Mouse (Mus musculus) hindbrain, embryonic 11.5 days (tissue): Measurements from ENCODE around the gene P3h2. TPM values are rescaled to one million over a fixed set of nuclear protein-coding genes. Genes with fewer than 3 reads are reported as not detected.

Experiments used
- ATAC-seq: fragments of 200-750 bp; cut with Nextera tagmentation; 2 replicates; pipeline ENCODE4 v1.8.0; 2017; ENCODE audit warnings: mild to moderate bottlenecking, moderate TSS enrichment, moderate library complexity; ENCODE audit not compliant: low FRiP score
- DNase-seq: peaks from one replicate; pipeline ENCODE4 v3.0.0-alpha.2; 2015; ENCODE audit warnings: low spot score
- H3K27ac ChIP-seq: fragments of 300-500 bp; sonication (generic); 2 replicates; pipeline ENCODE4 v1.5.1; 2014; ENCODE audit warnings: mild to moderate bottlenecking, low read depth, low read length
- H3K27me3 ChIP-seq: fragments of 300-500 bp; sonication (generic); 2 replicates; pipeline ENCODE4 v1.6.1; 2014; ENCODE audit warnings: mild to moderate bottlenecking, low read length, moderate library complexity, mixed read lengths; ENCODE audit not compliant: control insufficient read depth, insufficient read depth
- H3K36me3 ChIP-seq: fragments of 300-500 bp; sonication (generic); 2 replicates; pipeline ENCODE4 v1.6.1; 2014; ENCODE audit warnings: mild to moderate bottlenecking, low read length, moderate library complexity, mixed read lengths; ENCODE audit not compliant: control insufficient read depth, insufficient read depth
- H3K4me1 ChIP-seq: fragments of 300-500 bp; sonication (generic); replicated peaks from 2 replicates; pipeline ENCODE4 v1.6.1; 2014; ENCODE audit warnings: low read length, mixed read lengths; ENCODE audit not compliant: control insufficient read depth, insufficient read depth
- H3K4me2 ChIP-seq: fragments of 300-500 bp; sonication (generic); replicated peaks from 2 replicates; pipeline ENCODE4 v1.6.1; 2014; ENCODE audit warnings: mild to moderate bottlenecking, low read depth, low read length
- H3K4me3 ChIP-seq: fragments of 300-500 bp; sonication (generic); 2 replicates; pipeline ENCODE4 v1.5.1; 2014; ENCODE audit warnings: low read depth, low read length
- H3K9ac ChIP-seq: fragments of 300-500 bp; sonication (generic); 2 replicates; pipeline ENCODE4 v1.6.1; 2014; ENCODE audit warnings: low read depth, low read length
- H3K9me3 ChIP-seq: fragments of 300-500 bp; sonication (generic); 2 replicates; pipeline ENCODE4 v1.6.1; 2016; ENCODE audit warnings: low read length; ENCODE audit not compliant: control insufficient read depth
- WGBS: fragments of 180-500 bp; shearing (Covaris S2); extraction: QIAGEN DNeasy Blood & Tissue Kit; methylation state at CpG from one replicate; pipeline ENCODE4 v1.1.7; 2014; 5-methylcytosine and 5-hydroxymethylcytosine counted together
- polyA plus RNA-seq: library from polyadenylated mRNA; unstranded; fragments of >200 nt; fragmentation: Nextera tagmentation; extraction: Ambion mirVana; gene quantifications from 2 replicates; pipeline ENCODE4 v1.2.1, GENCODE M21; 2014

P3h2 gene
- polyA plus RNA-seq, 1 experiment from 2014 or later = 1.8 TPM

GRCm38 (mm10) chr16:26078923-26079351 is 26.6 kb downstream of the P3h2 start:
- ATAC-seq (peak; percentile 26), DNase-seq (peak; percentile 21)
- H3K27ac ChIP-seq = no peak overlapping the region
- WGBS = 3% methylated on average over 7 of the region's 7 CpGs
- H3K4me3 ChIP-seq = no peak overlapping the region
- H3K9me3 ChIP-seq = no peaks in the 10 kb centered on the region
- no peak overlapping the region for H3K4me2 ChIP-seq
- no peaks in the 10 kb centered on the region for H3K27me3 ChIP-seq
- H3K9ac ChIP-seq = no peak overlapping the region
- no peaks in the 10 kb centered on the region for H3K36me3 ChIP-seq
- no peaks in the 10 kb centered on the region for H3K4me1 ChIP-seq

GRCm38 (mm10) chr16:26078100-26078422 is 27.5 kb downstream of the P3h2 start:
- ATAC-seq (peak; percentile 29; the same call in 1 of the 2 replicates), DNase-seq (peak; percentile 30)
- Histone ChIP-seq H3K9me3 (no peaks in the 10 kb centered on the region), H3K4me1 (no peaks in the 10 kb centered on the region), H3K4me3 (no peak overlapping the region), H3K36me3 (no peaks in the 10 kb centered on the region), H3K9ac (no peak overlapping the region), H3K27ac (no peak overlapping the region), H3K27me3 (no peaks in the 10 kb centered on the region), H3K4me2 (no peak overlapping the region)
- WGBS = 23% methylated on average over 2 of the region's 2 CpGs

- Histone ChIP-seq H3K9ac (no peak overlapping the region), H3K27ac (no peak overlapping the region), H3K4me1 (no peaks in the 10 kb centered on the region), H3K4me3 (no peak overlapping the region), H3K4me2 (no peak overlapping the region), H3K9me3 (no peaks in the 10 kb centered on the region), H3K27me3 (no peaks in the 10 kb centered on the region), H3K36me3 (no peaks in the 10 kb centered on the region)
- ATAC-seq = peak; percentile 62
- peak; percentile 27 for DNase-seq
- WGBS = 47% methylated on average over 10 of the region's 10 CpGs
These were observed 28.1 kb downstream of the P3h2 start for GRCm38 (mm10) chr16:26077246-26078099.

- no peaks in the 10 kb centered on the region for H3K36me3 ChIP-seq
- ATAC-seq (no peak), DNase-seq (no peak)
- no peak overlapping the region for H3K9ac ChIP-seq
- no peaks in the 10 kb centered on the region for H3K4me1 ChIP-seq
- no peak overlapping the region for H3K27ac ChIP-seq
- H3K4me2 ChIP-seq = no peak overlapping the region
- H3K9me3 ChIP-seq = no peaks in the 10 kb centered on the region
- no peaks in the 10 kb centered on the region for H3K27me3 ChIP-seq
- no peak overlapping the region for H3K4me3 ChIP-seq
These were observed 30.5 kb downstream of the P3h2 start for GRCm38 (mm10) chr16:26075063-26075462.

GRCm38 (mm10) chr16:26070376-26070775 is 35.2 kb downstream of the P3h2 start:
- no peak for ATAC-seq
- 92% methylated on average over 3 of the region's 3 CpGs for WGBS

GRCm38 (mm10) chr16:26065060-26065459 is 40.5 kb downstream of the P3h2 start:
- 64% methylated on average over 6 of the region's 6 CpGs for WGBS
- no peak overlapping the region for H3K9ac ChIP-seq
- ATAC-seq = no peak
- H3K4me2 ChIP-seq = no peak overlapping the region
- H3K9me3 ChIP-seq = no peaks in the 10 kb centered on the region
- H3K36me3 ChIP-seq = no peaks in the 10 kb centered on the region
- no peaks in the 10 kb centered on the region for H3K4me1 ChIP-seq
- DNase-seq = no peak
- H3K27ac ChIP-seq = no peak overlapping the region
- no peak overlapping the region for H3K4me3 ChIP-seq
- H3K27me3 ChIP-seq = no peaks in the 10 kb centered on the region

More at GRCm38 (mm10) chr16:26070376-26070775, 35.2 kb downstream of the P3h2 start:
- H3K27ac ChIP-seq = no peak overlapping the region
- DNase-seq = no peak
- H3K36me3 ChIP-seq = no peaks in the 10 kb centered on the region
- H3K4me1 ChIP-seq = no peaks in the 10 kb centered on the region
- no peak overlapping the region for H3K4me2 ChIP-seq
- H3K9me3 ChIP-seq = no peaks in the 10 kb centered on the region
- H3K4me3 ChIP-seq = no peak overlapping the region
- H3K9ac ChIP-seq = no peak overlapping the region
- no peaks in the 10 kb centered on the region for H3K27me3 ChIP-seq

GRCm38 (mm10) chr16:26060239-26061085 is 45.1 kb downstream of the P3h2 start:
- Histone ChIP-seq H3K36me3 (no peaks in the 10 kb centered on the region), H3K4me3 (no peak overlapping the region), H3K4me2 (no peak overlapping the region), H3K27me3 (no peaks in the 10 kb centered on the region), H3K9ac (no peak overlapping the region), H3K27ac (no peak overlapping the region), H3K4me1 (no peaks in the 10 kb centered on the region), H3K9me3 (no peaks in the 10 kb centered on the region)
- WGBS = 85% methylated on average over 5 of the region's 5 CpGs
- DNase-seq = no peak
- ATAC-seq = no peak

- H3K27me3 ChIP-seq = no peaks in the 10 kb centered on the region
These were observed 52.0 kb downstream of the P3h2 start for GRCm38 (mm10) chr16:26053631-26054030.

More at GRCm38 (mm10) chr16:26053631-26054030, 52.0 kb downstream of the P3h2 start:
- Histone ChIP-seq H3K9ac (no peak overlapping the region), H3K27ac (no peak overlapping the region), H3K4me3 (no peak overlapping the region), H3K4me2 (no peak overlapping the region), H3K4me1 (no peaks in the 10 kb centered on the region), H3K9me3 (no peaks in the 10 kb centered on the region), H3K36me3 (no peaks in the 10 kb centered on the region)
- WGBS = 73% methylated on average over 3 of the region's 3 CpGs
- no peak for ATAC-seq
- DNase-seq = no peak
